Mouse (Mus musculus): ENCODE results near the gene Slit3. TPM values are rescaled to one million over a fixed set of nuclear protein-coding genes. Genes with fewer than 3 reads are reported as not detected.

Gene Slit3
- polyA plus RNA-seq (2015; fragmentation: Nextera tagmentation; extraction: Ambion mirVana) = 22.6 and 29.4 TPM in 2 replicates

DNA sequence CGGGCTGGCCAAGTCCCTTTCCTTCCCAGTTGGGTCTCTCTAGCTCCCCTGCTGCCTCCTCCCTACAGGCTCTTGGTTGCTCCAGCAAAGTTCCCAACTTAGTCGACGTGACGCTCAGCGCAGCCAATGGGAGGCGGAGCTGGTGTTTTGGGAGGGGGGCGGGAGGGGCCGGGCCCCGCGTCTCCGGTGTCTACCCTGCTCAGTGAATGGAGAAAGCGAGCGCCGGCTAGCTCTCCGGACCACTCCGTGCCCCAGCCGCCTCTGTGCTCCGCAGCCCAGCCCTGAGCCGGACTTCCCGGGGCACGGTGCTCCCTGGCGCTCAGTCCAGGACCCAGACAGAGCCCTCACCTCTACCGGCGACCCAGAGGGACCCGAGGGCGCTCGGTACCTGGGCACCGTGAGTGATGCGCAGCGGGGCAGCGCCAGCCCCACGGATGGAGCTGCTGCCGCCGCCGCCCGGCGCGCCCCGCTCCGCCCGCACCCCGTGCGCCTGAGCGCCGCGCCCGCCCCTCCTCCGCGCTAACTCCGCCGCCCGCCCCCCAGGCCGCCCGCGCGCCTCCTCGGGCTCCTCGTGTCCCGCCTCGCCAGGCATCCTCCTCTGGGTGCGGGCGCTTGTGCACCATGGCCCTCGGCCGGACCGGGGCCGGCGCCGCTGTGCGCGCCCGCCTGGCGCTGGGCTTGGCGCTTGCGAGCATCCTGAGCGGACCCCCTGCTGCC lies at the start of gene Slit3:
Slit3 (plus strand) TSS at position 331 of the 717 bp plus-strand sequence.

Small RNA genes within 50 kb of the gene (microRNA-seq; reads per million reads assigned to microRNA genes)
- 114 reads per million, percentile 45 among the genes with 10 or more reads in this experiment for gene Mir218-2 (ENCODE audit: borderline replicate concordance, insufficient number of aligned reads)
